Mouse (Mus musculus) lung, embryonic 14.5 days (tissue): ENCODE results near the gene Gtf2h2. TPM values are rescaled to one million over a fixed set of nuclear protein-coding genes. Genes with fewer than 3 reads are reported as not detected.

Source experiments
- ATAC-seq: fragments of 200-750 bp; cut with Nextera tagmentation; 2 replicates; pipeline ENCODE4 v1.8.0; 2017; ENCODE audit warnings: mild to moderate bottlenecking, moderate TSS enrichment, moderate library complexity; ENCODE audit not compliant: insufficient read depth
- DNase-seq: peaks from one replicate; pipeline ENCODE4 v3.0.0-alpha.2; 2015
- H3K27ac ChIP-seq: fragments of 300-500 bp; sonication (generic); 2 replicates; pipeline ENCODE4 v1.5.1; 2014; ENCODE audit warnings: low read depth, mild to moderate bottlenecking, moderate library complexity
- H3K27me3 ChIP-seq: fragments of 300-500 bp; sonication (generic); 2 replicates; pipeline ENCODE4 v1.6.1; 2014; ENCODE audit warnings: low read length, control low read depth; ENCODE audit not compliant: insufficient read depth
- H3K36me3 ChIP-seq: fragments of 300-500 bp; sonication (generic); 2 replicates; pipeline ENCODE4 v1.6.1; 2014; ENCODE audit warnings: control low read depth; ENCODE audit not compliant: insufficient read depth
- H3K4me1 ChIP-seq: fragments of 300-500 bp; sonication (generic); 2 replicates; pipeline ENCODE4 v1.6.1; 2014; ENCODE audit warnings: antibody characterized with exemption, control low read depth; ENCODE audit not compliant: insufficient read depth
- H3K4me2 ChIP-seq: fragments of 300-500 bp; sonication (generic); 2 replicates; pipeline ENCODE4 v1.6.1; 2014; ENCODE audit warnings: mild to moderate bottlenecking
- H3K4me3 ChIP-seq: fragments of 300-500 bp; sonication (generic); 2 replicates; pipeline ENCODE4 v1.5.1; 2014; ENCODE audit warnings: low read depth, low read length
- H3K9ac ChIP-seq: fragments of 300-500 bp; sonication (generic); 2 replicates; pipeline ENCODE4 v1.6.1; 2014
- H3K9me3 ChIP-seq: fragments of 300-500 bp; sonication (generic); 2 replicates; pipeline ENCODE4 v1.6.1; 2016; ENCODE audit warnings: low read depth, low read length, control low read depth
- CTCF ChIP-seq: IDR thresholded peaks from 2 replicates; pipeline ENCODE4 v1.5.1; 2016; ENCODE audit warnings: antibody characterized with exemption, low read depth
- WGBS: fragments of 180-500 bp; shearing (Covaris S2); extraction: QIAGEN DNeasy Blood & Tissue Kit; methylation state at CpG from one replicate; pipeline ENCODE4 v1.1.7; 2014; 5-methylcytosine and 5-hydroxymethylcytosine counted together
- polyA plus RNA-seq: library from polyadenylated mRNA; unstranded; fragments of >200 nt; fragmentation: Nextera tagmentation; extraction: Ambion mirVana; gene quantifications from 2 replicates; pipeline ENCODE4 v1.2.1, GENCODE M21; 2014

Gtf2h2 gene
- polyA plus RNA-seq, result 75.0 and 77.3 TPM in 2 replicates

DNA sequence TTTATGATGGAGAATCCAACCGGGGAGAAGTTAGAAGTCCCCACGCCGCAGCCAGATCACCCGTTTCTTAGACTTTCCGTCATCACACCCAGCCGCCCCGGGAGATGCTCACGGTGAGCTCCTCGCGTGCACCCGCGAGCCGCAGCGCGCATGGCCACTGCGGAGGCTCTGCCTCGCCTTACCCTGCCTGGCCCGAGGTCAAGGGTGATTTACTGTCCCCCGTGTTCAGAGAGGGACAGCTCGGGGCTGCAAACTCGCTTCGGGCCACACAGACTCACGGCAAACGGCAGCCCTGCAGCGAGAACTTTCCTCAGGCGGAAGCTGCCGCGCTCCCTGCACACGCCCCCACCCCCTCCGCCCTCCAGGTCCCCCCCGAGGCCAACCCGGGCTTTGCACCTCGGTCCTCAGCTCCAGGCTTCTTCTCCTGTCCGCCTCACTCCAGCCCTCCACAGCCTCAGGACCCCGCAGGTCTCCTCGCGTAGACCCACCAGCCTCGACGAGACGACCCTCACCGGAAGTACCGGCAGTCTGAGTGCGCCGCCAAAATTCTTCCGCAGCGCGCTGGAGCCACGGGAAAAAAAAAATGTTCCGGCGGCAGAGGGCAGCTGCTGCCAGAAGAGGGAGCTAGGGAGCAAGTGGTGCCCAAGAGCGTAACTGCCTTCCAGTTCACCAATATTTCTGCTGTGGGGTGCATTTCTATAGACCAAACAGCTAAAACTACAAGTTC, at the start of gene Gtf2h2:
TSS of gene Gtf2h2 (minus strand) at position 519 of the 727 bp plus-strand sequence.
- no peaks in the 10 kb centered on the region for H3K9me3 ChIP-seq
- DNase-seq (peak; percentile 95), ATAC-seq (peak; percentile 91)
- H3K36me3 ChIP-seq, result peaks cover 25% of the 10 kb centered on the region
- H3K27ac ChIP-seq, result peak within 1 kb of the TSS; percentile 82
- H3K9ac ChIP-seq, result peak within 1 kb of the TSS; percentile 89
- peak; percentile 92 for TF ChIP-seq CTCF
- H3K4me1 ChIP-seq, result no peaks in the 10 kb centered on the region
- peak within 1 kb of the TSS; percentile 81 for H3K4me2 ChIP-seq
- no peaks in the 10 kb centered on the region for H3K27me3 ChIP-seq
- WGBS, result under 1% methylated on average over 51 of the region's 51 CpGs
- H3K4me3 ChIP-seq, result peak within 1 kb of the TSS; percentile 92

DNA sequence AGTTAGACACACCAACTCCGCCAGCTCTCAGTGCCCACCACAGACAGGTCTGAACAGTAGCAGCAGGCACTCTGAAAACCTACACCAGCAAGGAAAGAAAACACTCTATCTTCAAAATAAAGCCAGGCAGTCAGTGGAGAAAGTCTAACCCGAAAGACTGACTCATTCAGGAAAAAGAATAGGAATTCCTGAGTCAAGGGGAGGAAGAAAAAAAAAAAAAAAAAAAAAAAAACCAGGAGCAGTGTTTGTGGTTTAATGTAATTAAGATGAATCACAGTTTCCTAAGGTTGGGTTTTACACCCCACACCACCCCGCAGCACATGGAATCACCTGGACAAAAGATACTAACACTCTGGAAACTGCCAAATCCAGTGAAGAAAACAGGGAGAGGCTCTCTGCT, 43.8 kb upstream of the Gtf2h2 start:
- Histone ChIP-seq H3K4me2 (no peak overlapping the region), H3K9ac (no peak overlapping the region), H3K4me3 (no peak overlapping the region), H3K4me1 (no peaks in the 10 kb centered on the region), H3K27ac (no peak overlapping the region), H3K9me3 (no peaks in the 10 kb centered on the region), H3K36me3 (no peaks in the 10 kb centered on the region), H3K27me3 (no peaks in the 10 kb centered on the region)
- TF ChIP-seq CTCF, result no peak
- ATAC-seq (no peak), DNase-seq (no peak)
- WGBS, result 86% methylated on average over 3 of the region's 3 CpGs

DNA sequence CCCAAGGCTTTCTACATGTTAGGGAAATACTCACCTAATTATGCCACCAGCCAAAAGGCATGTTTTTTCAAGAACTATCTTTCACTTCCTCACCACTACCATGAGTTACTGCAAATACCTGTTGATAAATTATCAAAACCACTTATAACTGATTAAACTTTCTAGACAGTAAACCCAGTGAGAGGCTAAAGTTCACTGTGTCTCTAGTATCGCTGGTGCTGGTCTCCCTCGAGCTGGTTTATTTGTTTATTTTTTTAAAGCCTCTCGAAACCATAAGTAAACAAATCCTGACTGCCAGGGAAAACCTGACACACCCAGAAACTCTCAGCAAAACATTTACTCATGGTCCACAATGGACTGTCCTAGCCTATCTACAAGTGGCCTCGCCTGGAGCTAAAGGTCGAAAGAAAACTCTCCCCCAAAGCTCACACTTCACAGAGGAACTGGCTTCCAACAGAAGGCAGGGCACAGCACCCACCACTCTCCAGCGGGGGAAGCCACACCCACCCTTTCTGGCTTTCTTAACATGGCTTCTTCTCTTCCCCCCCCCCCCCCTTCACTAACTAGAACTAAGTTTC, 40.5 kb upstream of the Gtf2h2 start:
- H3K9me3 ChIP-seq, result no peaks in the 10 kb centered on the region
- H3K36me3 ChIP-seq, result no peaks in the 10 kb centered on the region
- DNase-seq (no peak), ATAC-seq (no peak)
- H3K27ac ChIP-seq, result no peak overlapping the region
- WGBS, result 24% methylated on average over 6 of the region's 6 CpGs
- H3K4me3 ChIP-seq, result no peak overlapping the region
- no peaks in the 10 kb centered on the region for H3K27me3 ChIP-seq
- TF ChIP-seq CTCF, result no peak
- no peak overlapping the region for H3K4me2 ChIP-seq
- no peak overlapping the region for H3K9ac ChIP-seq
- H3K4me1 ChIP-seq, result no peaks in the 10 kb centered on the region

DNA sequence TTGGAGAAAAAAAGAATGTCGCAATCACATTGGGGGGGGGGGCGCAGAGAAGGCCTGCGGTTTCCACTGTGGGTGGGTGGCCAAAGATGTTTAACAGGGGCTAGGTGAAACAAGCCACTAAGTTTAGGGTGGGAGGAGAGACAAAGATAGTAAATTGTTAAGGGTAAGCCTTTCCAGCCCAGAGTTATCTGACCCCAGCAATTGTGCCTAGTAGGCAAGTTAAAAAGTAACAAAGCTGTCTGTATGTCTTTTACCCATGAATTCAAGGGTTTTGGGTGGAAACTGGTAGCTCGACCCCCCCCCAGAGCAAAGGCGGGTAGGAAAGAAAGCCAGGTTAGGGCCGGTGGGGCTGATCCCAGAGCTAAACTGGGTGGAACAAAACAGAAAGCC, 34.3 kb upstream of the Gtf2h2 start:
- H3K27ac ChIP-seq, result no peak overlapping the region; the same call in 1 of the 2 replicates
- H3K36me3 ChIP-seq, result no peaks in the 10 kb centered on the region
- H3K4me3 ChIP-seq, result no peak overlapping the region
- H3K4me2 ChIP-seq, result no peak overlapping the region
- H3K9ac ChIP-seq, result no peak overlapping the region
- no peaks in the 10 kb centered on the region for H3K9me3 ChIP-seq
- ATAC-seq, result no peak
- TF ChIP-seq CTCF, result no peak
- no peak for DNase-seq
- H3K4me1 ChIP-seq, result no peaks in the 10 kb centered on the region
- no peaks in the 10 kb centered on the region for H3K27me3 ChIP-seq
- WGBS, result 67% methylated on average over 6 of the region's 6 CpGs

DNA sequence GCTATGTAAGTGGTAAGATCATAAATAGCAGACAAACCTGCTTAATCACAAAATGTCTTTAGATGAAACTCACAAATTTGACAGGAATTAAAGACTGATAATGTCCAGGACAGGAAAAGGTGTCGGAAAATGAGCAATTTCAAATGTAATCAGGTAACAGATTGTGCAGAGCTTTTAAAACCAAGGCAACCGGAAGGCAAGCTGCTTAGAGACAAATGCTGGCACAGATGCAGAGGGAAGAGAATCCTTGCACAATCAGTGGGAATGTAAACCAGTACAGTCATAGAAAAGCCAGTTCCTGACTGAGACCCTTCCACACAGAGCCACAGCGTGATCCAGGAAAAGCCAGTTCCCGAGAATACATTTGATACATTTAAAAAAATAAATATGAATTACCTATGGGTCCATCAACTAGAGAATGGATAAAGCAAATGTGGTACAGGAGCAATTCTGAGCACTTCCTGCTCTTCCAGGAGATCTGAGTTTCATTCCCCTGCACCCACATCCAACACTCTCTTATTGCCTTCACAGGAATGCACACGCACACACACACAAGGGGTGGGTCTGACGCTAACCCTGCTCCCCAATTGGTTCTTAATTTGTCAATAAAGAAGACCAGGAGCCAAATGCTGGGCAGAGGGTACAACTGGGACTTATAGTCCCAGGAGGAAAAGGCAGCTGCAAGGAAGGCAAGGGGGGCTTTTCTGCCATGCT, 33.7 kb upstream of the Gtf2h2 start:
- Histone ChIP-seq H3K27me3 (no peaks in the 10 kb centered on the region), H3K9ac (no peak overlapping the region), H3K27ac (no peak overlapping the region; the same call in 1 of the 2 replicates), H3K36me3 (no peaks in the 10 kb centered on the region), H3K4me3 (no peak overlapping the region), H3K9me3 (no peaks in the 10 kb centered on the region), H3K4me2 (no peak overlapping the region), H3K4me1 (no peaks in the 10 kb centered on the region)
- WGBS, result 63% methylated on average over 6 of the region's 6 CpGs
- ATAC-seq (no peak), DNase-seq (no peak)
- no peak for TF ChIP-seq CTCF

DNA sequence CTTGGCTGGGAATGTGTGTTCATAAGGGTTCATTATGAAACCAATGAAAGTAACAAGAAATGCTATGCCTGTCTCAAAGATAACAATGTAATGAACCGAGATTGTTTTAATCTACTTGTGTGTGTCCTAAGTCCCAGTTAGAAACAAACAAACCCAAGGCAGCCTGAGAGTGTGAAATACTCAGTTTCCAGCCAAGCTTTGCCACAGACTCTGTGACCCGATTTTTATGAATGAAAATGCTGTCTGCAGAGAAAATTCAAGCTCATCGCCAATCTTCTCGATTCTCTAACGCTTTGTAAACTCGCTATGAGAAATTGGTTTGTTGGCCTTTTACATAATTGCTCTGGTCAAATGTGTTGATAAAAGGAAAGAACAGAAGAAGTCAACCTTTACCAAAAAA, 32.5 kb upstream of the Gtf2h2 start:
- Histone ChIP-seq H3K27me3 (no peaks in the 10 kb centered on the region), H3K4me3 (no peak overlapping the region), H3K9me3 (no peaks in the 10 kb centered on the region), H3K9ac (no peak overlapping the region), H3K4me1 (no peaks in the 10 kb centered on the region), H3K4me2 (no peak overlapping the region), H3K36me3 (no peaks in the 10 kb centered on the region), H3K27ac (no peak overlapping the region)
- DNase-seq (no peak), ATAC-seq (no peak)
- WGBS, result 84% methylated on average over 6 of the region's 6 CpGs
- TF ChIP-seq CTCF, result no peak

DNA sequence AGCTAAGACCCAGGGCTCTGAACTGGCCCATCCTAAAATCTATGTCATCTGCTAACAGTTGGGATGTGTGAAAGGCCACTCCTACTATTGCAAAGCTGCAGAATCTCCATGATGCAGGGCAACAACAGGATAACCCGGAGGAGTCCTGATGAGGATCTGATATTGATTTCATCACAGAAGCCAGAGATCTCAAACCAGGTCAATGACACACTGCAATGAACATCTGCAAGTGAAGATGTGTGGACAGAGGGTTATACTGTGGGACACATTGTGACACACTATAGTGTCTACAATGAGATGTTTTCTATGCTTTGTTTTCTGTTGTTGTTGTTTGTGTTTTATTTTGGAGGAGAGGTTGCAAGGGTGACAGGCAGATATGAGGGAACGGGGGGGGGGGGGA, 31.3 kb upstream of the Gtf2h2 start:
- no peak for ATAC-seq
- WGBS, result 78% methylated on average over 2 of the region's 2 CpGs
- no peak for DNase-seq
- Histone ChIP-seq H3K9me3 (no peaks in the 10 kb centered on the region), H3K27ac (no peak overlapping the region), H3K4me1 (0 out of 2 replicates have a peak, but pooled peaks cover under 1% of the 10 kb centered on the region), H3K36me3 (no peaks in the 10 kb centered on the region), H3K9ac (no peak overlapping the region), H3K4me2 (no peak overlapping the region), H3K27me3 (no peaks in the 10 kb centered on the region), H3K4me3 (no peak overlapping the region)
- no peak for TF ChIP-seq CTCF
